Mouse (Mus musculus): ENCODE measurements around the gene Pex1.

DNA sequence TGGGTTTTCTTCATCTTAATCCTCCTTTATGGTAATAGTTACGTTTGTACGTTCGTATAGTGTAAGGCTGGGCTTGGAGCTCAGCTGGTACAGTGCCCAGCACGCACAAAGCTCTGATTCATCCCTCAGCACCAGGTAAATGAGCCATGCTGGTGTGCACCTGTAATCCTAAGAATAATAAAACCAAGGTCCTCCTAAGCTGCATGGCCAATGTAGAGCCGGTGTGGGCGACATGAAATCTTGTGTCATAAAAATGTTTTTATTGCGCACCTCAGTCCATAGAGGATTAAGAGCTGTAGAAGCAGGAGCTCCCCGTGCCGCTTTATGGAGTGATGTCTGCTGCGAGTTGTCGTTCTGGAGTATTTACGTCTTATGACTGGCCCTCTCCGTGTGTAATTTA, 37.4 kb downstream of the Pex1 start:
- TF ChIP-seq POLR2A (IDR thresholded peaks at IDR 0.05; ENCODE audit: insufficient read depth, low read length), result no peak
- no peak for TF ChIP-seq CTCF (IDR thresholded peaks at IDR 0.05; ENCODE audit: low read depth, low read length)
